Mouse (Mus musculus) adrenal gland, postnatal 36 days (tissue): ENCODE results near the gene Plcd4. TPM values are rescaled to one million over a fixed set of nuclear protein-coding genes. Genes with fewer than 3 reads are reported as not detected.

Experiments
- DNase-seq, 2 experiments: peaks; one replicate each; pipeline ENCODE4 v3.0.0; 2021; ENCODE audit warnings: mixed read lengths in 1 of 2
- microRNA-seq: library from miRNA; unstranded; fragments of <30 nt; microRNA quantifications from one replicate; pipeline ENCODE4 v1.2.0, GENCODE M21; 2021
- total RNA-seq, 2 experiments: library from RNA; stranded (reverse); gene quantifications; 2 replicates each; pipeline ENCODE4 v1.2.3; 2021

Gene Plcd4
- total RNA-seq, 2 experiments from 2014 or later: 0.43 to 0.53 TPM

GRCm38 (mm10) chr1:74600501-74601266 lies 58.0 kb downstream of the Plcd4 start:
- DNase-seq: no peak

- peak; percentile 89 for DNase-seq
Observed at GRCm38 (mm10) chr1:74601267-74601962, 58.7 kb downstream of the Plcd4 start, which contains the start of the genes Rnf25 and Stk36. Rnf25 (minus strand) TSS chr1:74601397. Stk36 (plus strand) TSS chr1:74601445.

Small RNA genes lying within 50 kb of the gene (microRNA-seq; reads per million reads assigned to microRNA genes)
- gene Gm25035: not detected

Other genes starting within 250 kb of the Plcd4 start
- 100 to 1,000 TPM; 101 to 106 TPM for gene Tmbim1, start 237.3 kb upstream of the Plcd4 start, total RNA-seq
- under 1 TPM; 0.23 to 0.26 TPM for gene Catip, start 180.8 kb upstream of the Plcd4 start, total RNA-seq
- 10 to 100 TPM in 1 of 2 experiments, 1 to 10 TPM in 1; 7.9 to 13.1 TPM for gene Slc11a1, start 167.7 kb upstream of the Plcd4 start, total RNA-seq
- gene Ctdsp1, start 151.4 kb upstream of the Plcd4 start, total RNA-seq: 100 to 1,000 TPM; 128 to 176 TPM
- 1 to 10 TPM; 1.3 to 1.5 TPM for gene Vil1, start 133.5 kb upstream of the Plcd4 start, total RNA-seq
- gene Cnot9, start 36.8 kb upstream of the Plcd4 start, total RNA-seq: 10 to 100 TPM; 27.5 to 30.5 TPM
- gene Usp37, start 1.4 kb downstream of the Plcd4 start, total RNA-seq: 10 to 100 TPM; 19.7 to 23.9 TPM
- gene Zfp142, start 45.4 kb downstream of the Plcd4 start, total RNA-seq: 10 to 100 TPM; 12.6 to 18.3 TPM
- gene Bcs1l, start 45.4 kb downstream of the Plcd4 start, total RNA-seq: 10 to 100 TPM; 29.2 to 29.3 TPM
- 10 to 100 TPM; 40.6 to 55.3 TPM for gene Rnf25, start 58.5 kb downstream of the Plcd4 start, total RNA-seq
- gene Stk36, start 58.6 kb downstream of the Plcd4 start, total RNA-seq: 1 to 10 TPM; 2.9 to 4.2 TPM
- 10 to 100 TPM; 18.3 to 21.8 TPM for gene Ttll4, start 118.9 kb downstream of the Plcd4 start, total RNA-seq
- 10 to 100 TPM; 11.4 to 14.9 TPM for gene Cyp27a1, start 170.7 kb downstream of the Plcd4 start, total RNA-seq
- gene Prkag3, start 206.3 kb downstream of the Plcd4 start, total RNA-seq: under 1 TPM in 1 of 2 experiments, not detected in 1; 0.23 TPM
- 1 to 10 TPM; 3.9 to 4.3 TPM for gene Wnt6, start 229.0 kb downstream of the Plcd4 start, total RNA-seq
- under 1 TPM; 0.36 to 0.43 TPM for gene Wnt10a, start 248.6 kb downstream of the Plcd4 start, total RNA-seq